Mouse (Mus musculus): Measurements from ENCODE around the gene Cercam. TPM values are rescaled to one million over a fixed set of nuclear protein-coding genes. Genes with fewer than 3 reads are reported as not detected.

Cercam gene
- 52.3 and 58.2 TPM in 2 replicates for polyA plus RNA-seq (2011; ENCODE audit: insufficient read length, low read depth, missing spikeins)

DNA sequence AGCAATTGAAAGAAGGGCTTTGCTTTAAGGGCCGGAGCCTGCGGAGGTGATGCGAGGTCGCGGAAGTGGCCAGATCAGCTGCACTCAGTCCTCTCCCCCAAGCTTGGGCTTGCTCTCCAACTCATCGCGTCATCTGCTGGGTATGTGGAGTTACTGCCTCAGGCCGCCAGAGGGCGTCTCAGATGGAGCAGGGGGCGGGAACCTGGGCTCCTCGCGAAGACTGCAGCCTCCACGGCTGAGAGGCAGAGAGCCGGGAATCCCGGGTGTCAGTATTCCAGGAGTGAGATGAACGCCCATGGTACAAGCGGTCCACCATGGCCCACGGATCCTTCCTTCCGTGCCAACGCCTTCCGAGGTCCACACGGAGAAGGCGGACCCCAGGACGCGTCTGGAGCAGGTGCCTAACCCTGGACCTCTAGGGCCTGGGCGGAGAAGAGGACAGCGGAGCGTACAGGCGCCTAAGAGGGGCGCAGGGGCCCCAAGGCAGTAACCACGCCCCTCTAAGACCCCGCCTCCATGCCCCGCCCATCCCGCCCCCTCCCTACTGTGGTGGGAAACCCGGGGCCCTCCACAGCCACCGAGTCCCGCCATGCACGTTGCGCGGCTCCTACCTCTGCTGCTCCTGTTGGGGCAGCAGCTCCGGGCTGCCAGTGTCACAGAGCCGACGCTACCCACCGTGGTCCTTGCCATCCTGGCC lies at the start of gene Cercam:
Gene Cercam, plus strand, starts transcription at position 216 of the 697 bp plus-strand sequence.
- Histone ChIP-seq H3K4me3 (ENCODE audit: insufficient read depth, low read length) (peak within 1 kb of the TSS; percentile 50), H3K27ac (ENCODE audit: insufficient read depth, low read length) (peak within 1 kb of the TSS; percentile 64), H3K4me1 (ENCODE audit: control insufficient read depth, insufficient read depth, low read length) (no peaks in the 10 kb centered on the region)
- TF ChIP-seq POLR2A (IDR thresholded peaks at IDR 0.05; ENCODE audit: low read depth, low read length): peak; percentile 79
- TF ChIP-seq CTCF (IDR thresholded peaks at IDR 0.05; ENCODE audit: borderline replicate concordance, insufficient read depth, low read length): peak; percentile 89; the same call in 1 of the 2 replicates

DNA sequence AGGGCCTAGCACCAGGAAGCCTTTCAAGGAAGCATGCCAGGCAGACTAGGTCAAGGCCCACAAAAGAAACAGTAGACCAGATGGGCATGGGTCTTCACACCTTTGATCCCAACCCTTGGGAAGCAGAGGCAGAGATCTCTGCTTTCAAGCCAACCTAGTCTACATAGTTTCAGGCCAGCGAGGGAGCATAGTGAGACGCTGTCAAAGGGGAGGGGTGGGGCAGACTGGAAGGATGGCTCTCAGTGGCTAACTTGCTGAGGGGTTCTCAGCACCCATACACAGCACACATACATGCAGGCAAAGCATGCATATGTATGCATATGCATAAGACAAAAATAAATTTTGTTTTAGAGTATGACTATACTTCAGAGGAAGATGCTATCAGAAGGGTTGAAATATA lies 49.6 kb upstream of the Cercam start:
- peaks cover 3% of the 10 kb centered on the region; the same call in 1 of the 2 replicates for H3K4me1 ChIP-seq (ENCODE audit: control insufficient read depth, insufficient read depth, low read length)
- H3K4me3 ChIP-seq (ENCODE audit: insufficient read depth, low read length): no peak overlapping the region
- TF ChIP-seq CTCF (IDR thresholded peaks at IDR 0.05; ENCODE audit: borderline replicate concordance, insufficient read depth, low read length) (no peak), POLR2A (IDR thresholded peaks at IDR 0.05; ENCODE audit: low read depth, low read length) (no peak)
- no peak overlapping the region for H3K27ac ChIP-seq (ENCODE audit: insufficient read depth, low read length)

- Histone ChIP-seq H3K4me1 (ENCODE audit: control insufficient read depth, insufficient read depth, low read length) (peaks cover 3% of the 10 kb centered on the region; the same call in 1 of the 2 replicates), H3K27ac (ENCODE audit: insufficient read depth, low read length) (peak within 1 kb of the TSS; percentile 13; the same call in 1 of the 2 replicates), H3K4me3 (ENCODE audit: insufficient read depth, low read length) (peak within 1 kb of the TSS; percentile 22)
- no peak for TF ChIP-seq CTCF (IDR thresholded peaks at IDR 0.05; ENCODE audit: borderline replicate concordance, insufficient read depth, low read length)
- peak; percentile 89 for TF ChIP-seq POLR2A (IDR thresholded peaks at IDR 0.05; ENCODE audit: low read depth, low read length)
Measured at GRCm38 (mm10) chr2:29820025-29820817, 48.7 kb upstream of the Cercam start, which contains the start of gene Urm1. Gene Urm1, plus strand, starts transcription at chr2:29820075.

- peaks cover 4% of the 10 kb centered on the region; the same call in 1 of the 2 replicates for H3K4me1 ChIP-seq (ENCODE audit: control insufficient read depth, insufficient read depth, low read length)
- H3K4me3 ChIP-seq (ENCODE audit: insufficient read depth, low read length): peak overlapping the region; percentile 86
- TF ChIP-seq CTCF (IDR thresholded peaks at IDR 0.05; ENCODE audit: borderline replicate concordance, insufficient read depth, low read length) (no peak), POLR2A (IDR thresholded peaks at IDR 0.05; ENCODE audit: low read depth, low read length) (no peak)
- peak overlapping the region; percentile 98 for H3K27ac ChIP-seq (ENCODE audit: insufficient read depth, low read length)
Measured at GRCm38 (mm10) chr2:29826318-29826925, 42.5 kb upstream of the Cercam start.

- Histone ChIP-seq H3K4me3 (ENCODE audit: insufficient read depth, low read length) (peak overlapping the region; percentile 88), H3K27ac (ENCODE audit: insufficient read depth, low read length) (peak overlapping the region; percentile 98), H3K4me1 (ENCODE audit: control insufficient read depth, insufficient read depth, low read length) (peaks cover 4% of the 10 kb centered on the region; the same call in 1 of the 2 replicates)
- no peak for TF ChIP-seq CTCF (IDR thresholded peaks at IDR 0.05; ENCODE audit: borderline replicate concordance, insufficient read depth, low read length)
- peak; percentile 91 for TF ChIP-seq POLR2A (IDR thresholded peaks at IDR 0.05; ENCODE audit: low read depth, low read length)
Measured at GRCm38 (mm10) chr2:29826926-29827708, 41.8 kb upstream of the Cercam start.

DNA sequence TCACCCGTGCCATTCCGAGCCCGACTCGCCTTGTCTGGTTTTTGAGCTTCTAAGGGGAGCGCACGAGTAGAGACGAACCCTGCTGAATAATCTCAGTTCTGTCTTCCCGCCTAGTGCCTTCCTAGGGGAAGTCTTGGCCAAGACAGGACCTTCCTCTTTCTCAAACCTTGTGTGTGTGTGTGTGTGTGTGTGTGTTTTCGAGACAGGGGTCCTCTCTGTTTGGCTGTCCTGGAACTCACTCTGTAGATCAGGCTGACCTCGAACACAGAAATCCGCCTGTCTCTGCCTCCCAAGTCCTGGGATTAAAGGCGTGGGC lies 41.3 kb upstream of the Cercam start:
- H3K4me3 ChIP-seq (ENCODE audit: insufficient read depth, low read length): peak overlapping the region; percentile 88
- peaks cover 4% of the 10 kb centered on the region; the same call in 1 of the 2 replicates for H3K4me1 ChIP-seq (ENCODE audit: control insufficient read depth, insufficient read depth, low read length)
- TF ChIP-seq CTCF (IDR thresholded peaks at IDR 0.05; ENCODE audit: borderline replicate concordance, insufficient read depth, low read length): no peak
- TF ChIP-seq POLR2A (IDR thresholded peaks at IDR 0.05; ENCODE audit: low read depth, low read length): no peak
- H3K27ac ChIP-seq (ENCODE audit: insufficient read depth, low read length): no peak overlapping the region

- Histone ChIP-seq H3K4me1 (ENCODE audit: control insufficient read depth, insufficient read depth, low read length) (peaks cover 4% of the 10 kb centered on the region; the same call in 1 of the 2 replicates), H3K27ac (ENCODE audit: insufficient read depth, low read length) (no peak overlapping the region), H3K4me3 (ENCODE audit: insufficient read depth, low read length) (no peak overlapping the region)
- TF ChIP-seq CTCF (IDR thresholded peaks at IDR 0.05; ENCODE audit: borderline replicate concordance, insufficient read depth, low read length) (no peak), POLR2A (IDR thresholded peaks at IDR 0.05; ENCODE audit: low read depth, low read length) (no peak)
Measured at GRCm38 (mm10) chr2:29831106-29831505, 37.9 kb upstream of the Cercam start.

GRCm38 (mm10) chr2:29833796-29834195 lies 35.2 kb upstream of the Cercam start:
- Histone ChIP-seq H3K4me1 (ENCODE audit: control insufficient read depth, insufficient read depth, low read length) (no peaks in the 10 kb centered on the region), H3K4me3 (ENCODE audit: insufficient read depth, low read length) (no peak overlapping the region), H3K27ac (ENCODE audit: insufficient read depth, low read length) (no peak overlapping the region)
- no peak for TF ChIP-seq POLR2A (IDR thresholded peaks at IDR 0.05; ENCODE audit: low read depth, low read length)
- no peak for TF ChIP-seq CTCF (IDR thresholded peaks at IDR 0.05; ENCODE audit: borderline replicate concordance, insufficient read depth, low read length)

GRCm38 (mm10) chr2:29835391-29835899 lies 33.5 kb upstream of the Cercam start:
- H3K4me3 ChIP-seq (ENCODE audit: insufficient read depth, low read length): no peak overlapping the region
- no peaks in the 10 kb centered on the region for H3K4me1 ChIP-seq (ENCODE audit: control insufficient read depth, insufficient read depth, low read length)
- TF ChIP-seq CTCF (IDR thresholded peaks at IDR 0.05; ENCODE audit: borderline replicate concordance, insufficient read depth, low read length) (no peak), POLR2A (IDR thresholded peaks at IDR 0.05; ENCODE audit: low read depth, low read length) (no peak)
- H3K27ac ChIP-seq (ENCODE audit: insufficient read depth, low read length): no peak overlapping the region

All from embryonic fibroblast, embryonic 13.5 days (primary cell).